Mouse (Mus musculus) embryonic facial prominence, embryonic 11.5 days (tissue): ENCODE results near the gene Mllt3. TPM values are rescaled to one million over a fixed set of nuclear protein-coding genes. Genes with fewer than 3 reads are reported as not detected.

Experiments used
- ATAC-seq: fragments of 200-750 bp; cut with Nextera tagmentation; replicated peaks from 2 replicates; pipeline ENCODE4 v1.8.0; 2017; ENCODE audit warnings: low read depth; ENCODE audit not compliant: insufficient number of reproducible peaks, low FRiP score, low TSS enrichment
- DNase-seq: peaks from one replicate; pipeline ENCODE4 v3.0.0-alpha.2; 2015; ENCODE audit warnings: low spot score
- H3K27ac ChIP-seq: fragments of 300-500 bp; sonication (generic); replicated peaks from 2 replicates; pipeline ENCODE4 v1.5.1; 2014; ENCODE audit warnings: mild to moderate bottlenecking, low read depth, low read length, control low read depth
- H3K27me3 ChIP-seq: fragments of 300-500 bp; sonication (generic); 2 replicates; pipeline ENCODE4 v1.6.1; 2014; ENCODE audit warnings: mild to moderate bottlenecking, low read length, moderate library complexity, mixed read lengths; ENCODE audit not compliant: control insufficient read depth, insufficient read depth
- H3K36me3 ChIP-seq: fragments of 300-500 bp; sonication (generic); replicated peaks from 2 replicates; pipeline ENCODE4 v1.6.1; 2014; ENCODE audit warnings: low read depth, mild to moderate bottlenecking, low read length, moderate library complexity, mixed read lengths; ENCODE audit not compliant: control insufficient read depth, insufficient read depth
- H3K4me1 ChIP-seq: fragments of 300-500 bp; sonication (generic); 2 replicates; pipeline ENCODE4 v1.6.1; 2014; ENCODE audit warnings: low read length, mixed read lengths; ENCODE audit not compliant: control insufficient read depth, insufficient read depth
- H3K4me2 ChIP-seq: fragments of 300-500 bp; sonication (generic); 2 replicates; pipeline ENCODE4 v1.6.1; 2014; ENCODE audit warnings: low read depth, mild to moderate bottlenecking, control low read depth, low read length, moderate library complexity
- H3K4me3 ChIP-seq: fragments of 300-500 bp; sonication (generic); 2 replicates; pipeline ENCODE4 v1.5.1; 2014; ENCODE audit warnings: low read depth, low read length, control low read depth
- H3K9ac ChIP-seq: fragments of 300-500 bp; sonication (generic); replicated peaks from 2 replicates; pipeline ENCODE4 v1.6.1; 2014; ENCODE audit warnings: mild to moderate bottlenecking, control low read depth, low read length
- H3K9me3 ChIP-seq: fragments of 300-500 bp; sonication (generic); replicated peaks from 2 replicates; pipeline ENCODE4 v1.6.1; 2016; ENCODE audit warnings: mild to moderate bottlenecking, low read length, inconsistent platforms, mixed read lengths; ENCODE audit not compliant: control insufficient read depth
- WGBS: fragments of 180-500 bp; shearing (Covaris S2); extraction: QIAGEN DNeasy Blood & Tissue Kit; methylation state at CpG from one replicate; pipeline ENCODE4 v1.1.7; 2014; 5-methylcytosine and 5-hydroxymethylcytosine counted together
- polyA plus RNA-seq: library from polyadenylated mRNA; unstranded; fragments of >200 nt; fragmentation: Nextera tagmentation; extraction: Ambion mirVana; gene quantifications from 2 replicates; pipeline ENCODE4 v1.2.1, GENCODE M21; 2014

Mllt3 gene
- polyA plus RNA-seq, 1 experiment from 2014 or later = 70.4 TPM

DNA sequence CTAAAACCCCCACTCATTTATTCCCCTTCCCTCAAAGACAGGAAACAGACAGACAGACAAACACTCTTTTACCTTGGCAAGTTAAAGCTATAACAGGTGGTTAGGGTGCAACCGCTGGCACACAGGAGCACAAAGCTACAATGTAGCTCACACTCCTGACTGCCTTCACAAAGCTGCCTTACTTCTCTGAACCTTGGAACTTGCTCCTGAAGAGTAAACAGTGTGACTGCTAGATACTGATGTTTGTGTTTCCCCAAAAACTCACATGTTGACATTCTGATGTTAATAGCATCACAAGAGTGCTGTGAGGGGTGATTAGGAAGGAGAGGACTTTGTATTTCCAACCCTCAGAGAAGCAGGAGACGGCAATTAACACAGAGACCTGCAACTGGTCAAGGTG, 151.6 kb downstream of the Mllt3 start:
- WGBS = 96% methylated on average over 2 of the region's 2 CpGs
- H3K4me1 ChIP-seq = no peaks in the 10 kb centered on the region

DNA sequence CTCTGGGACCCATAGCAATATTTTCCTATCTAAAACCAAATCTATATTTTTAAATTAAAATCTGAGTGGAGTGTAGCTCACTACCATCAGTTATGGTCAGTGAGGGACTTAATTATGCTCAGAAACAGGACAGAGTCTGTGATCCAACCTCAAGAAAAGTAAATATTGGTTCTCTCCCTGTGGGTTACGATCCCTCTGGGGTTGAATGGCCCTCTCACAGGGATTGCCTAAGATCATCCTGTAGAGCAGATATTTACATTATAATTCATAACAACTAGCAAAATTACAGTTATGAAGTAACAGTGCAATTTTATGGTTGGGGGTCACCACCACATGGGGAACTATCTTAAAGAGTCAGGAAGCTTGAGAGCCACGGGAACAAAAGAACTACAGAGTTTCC, 152.9 kb downstream of the Mllt3 start:
- Histone ChIP-seq H3K9ac (no peak overlapping the region), H3K27me3 (no peaks in the 10 kb centered on the region), H3K9me3 (no peaks in the 10 kb centered on the region), H3K27ac (no peak overlapping the region), H3K4me2 (no peak overlapping the region), H3K36me3 (no peaks in the 10 kb centered on the region), H3K4me3 (no peak overlapping the region), H3K4me1 (no peaks in the 10 kb centered on the region)
- ATAC-seq = no peak
- 80% methylated on average over 2 of the region's 2 CpGs for WGBS
- no peak for DNase-seq

More for the DNA sequence above, 151.6 kb downstream of the Mllt3 start:
- H3K9me3 ChIP-seq = no peaks in the 10 kb centered on the region
- no peaks in the 10 kb centered on the region for H3K36me3 ChIP-seq
- H3K27ac ChIP-seq = no peak overlapping the region
- DNase-seq (no peak), ATAC-seq (no peak)
- H3K27me3 ChIP-seq = no peaks in the 10 kb centered on the region
- no peak overlapping the region for H3K4me3 ChIP-seq
- no peak overlapping the region for H3K4me2 ChIP-seq
- no peak overlapping the region for H3K9ac ChIP-seq

DNA sequence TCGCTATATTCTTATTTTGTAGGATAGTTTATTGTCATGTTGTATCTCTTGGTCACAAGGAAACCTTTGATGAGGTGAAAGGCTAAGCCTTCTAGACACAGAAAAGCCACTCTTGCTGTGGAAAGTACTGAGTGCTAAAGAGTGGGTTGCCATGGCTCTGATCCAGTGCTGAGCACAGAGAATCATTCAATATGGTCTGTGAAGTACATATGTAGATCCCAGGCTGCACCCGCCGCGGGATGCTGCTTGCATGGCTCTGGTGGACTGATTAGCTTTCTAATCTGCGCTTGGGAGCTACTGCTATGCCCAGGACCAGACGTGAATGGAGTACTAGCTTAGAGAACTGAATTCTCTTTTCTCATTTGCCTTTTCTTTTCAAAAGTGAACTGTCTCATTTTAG, 154.5 kb downstream of the Mllt3 start:
- DNase-seq (no peak), ATAC-seq (no peak)
- no peak overlapping the region for H3K4me3 ChIP-seq
- H3K4me1 ChIP-seq = no peaks in the 10 kb centered on the region
- no peak overlapping the region for H3K4me2 ChIP-seq
- no peaks in the 10 kb centered on the region for H3K27me3 ChIP-seq
- H3K9me3 ChIP-seq = no peaks in the 10 kb centered on the region
- WGBS = 79% methylated on average over 6 of the region's 6 CpGs
- no peaks in the 10 kb centered on the region for H3K36me3 ChIP-seq
- H3K9ac ChIP-seq = no peak overlapping the region
- H3K27ac ChIP-seq = no peak overlapping the region

DNA sequence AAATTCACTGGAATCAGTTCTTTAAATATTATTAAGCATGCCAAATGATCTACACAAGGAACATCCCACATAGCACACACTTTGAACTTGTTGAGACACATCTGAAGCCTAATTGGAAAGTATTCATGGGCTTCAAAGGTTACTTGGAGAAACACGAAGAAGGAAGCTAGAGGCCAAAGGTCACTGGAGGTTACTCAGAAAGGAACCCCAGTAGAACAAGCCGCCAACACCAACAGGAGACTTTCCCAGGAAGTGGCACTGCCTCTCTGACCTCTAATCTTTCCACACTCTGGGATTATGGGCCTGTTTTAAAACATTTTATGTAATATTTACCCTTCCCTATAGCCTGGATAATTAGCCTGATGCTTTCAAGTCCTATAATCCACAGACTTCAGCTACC, 162.6 kb downstream of the Mllt3 start:
- Histone ChIP-seq H3K4me2 (no peak overlapping the region), H3K9ac (no peak overlapping the region), H3K27ac (no peak overlapping the region), H3K27me3 (no peaks in the 10 kb centered on the region), H3K4me1 (no peaks in the 10 kb centered on the region), H3K4me3 (no peak overlapping the region), H3K36me3 (no peaks in the 10 kb centered on the region), H3K9me3 (no peaks in the 10 kb centered on the region)
- WGBS = 22% methylated on average over 2 of the region's 2 CpGs
- DNase-seq = no peak
- no peak for ATAC-seq

GRCm38 (mm10) chr4:87866564-87866963, 166.6 kb downstream of the Mllt3 start:
- Histone ChIP-seq H3K4me1 (no peaks in the 10 kb centered on the region), H3K27me3 (no peaks in the 10 kb centered on the region), H3K36me3 (no peaks in the 10 kb centered on the region), H3K4me3 (no peak overlapping the region), H3K9ac (no peak overlapping the region), H3K4me2 (no peak overlapping the region), H3K9me3 (no peaks in the 10 kb centered on the region), H3K27ac (no peak overlapping the region)
- no peak for DNase-seq
- ATAC-seq = no peak
- 85% methylated on average over 3 of the region's 3 CpGs for WGBS

DNA sequence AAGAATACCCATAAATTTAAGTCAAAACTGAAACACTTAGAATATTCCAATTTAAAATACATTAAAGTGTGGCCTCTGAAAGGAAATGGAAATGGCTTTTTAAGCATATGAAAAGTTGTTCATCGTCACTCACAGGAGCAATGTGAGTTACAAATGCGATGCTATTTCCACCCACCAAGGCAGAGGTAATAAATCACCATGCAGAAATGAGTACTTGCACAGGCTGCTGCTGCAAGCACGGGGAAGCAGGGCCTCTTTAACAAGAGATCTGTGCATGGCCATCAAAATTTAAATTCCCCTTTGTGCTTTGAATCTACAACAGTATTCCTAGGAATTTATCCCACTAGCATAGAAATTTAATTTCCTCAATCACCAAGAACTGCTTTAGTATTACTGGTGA, 167.3 kb downstream of the Mllt3 start:
- WGBS = 82% methylated on average over 3 of the region's 3 CpGs
- H3K27me3 ChIP-seq = no peaks in the 10 kb centered on the region
- H3K9me3 ChIP-seq = no peaks in the 10 kb centered on the region
- no peak for DNase-seq
- ATAC-seq = no peak
- no peak overlapping the region for H3K9ac ChIP-seq
- no peaks in the 10 kb centered on the region for H3K36me3 ChIP-seq
- H3K27ac ChIP-seq = no peak overlapping the region
- no peaks in the 10 kb centered on the region for H3K4me1 ChIP-seq
- no peak overlapping the region for H3K4me2 ChIP-seq
- no peak overlapping the region for H3K4me3 ChIP-seq

- WGBS = 68% methylated on average over 3 of the region's 3 CpGs
- Histone ChIP-seq H3K4me1 (no peaks in the 10 kb centered on the region), H3K4me2 (no peak overlapping the region), H3K36me3 (no peaks in the 10 kb centered on the region), H3K9me3 (no peaks in the 10 kb centered on the region), H3K4me3 (no peak overlapping the region), H3K9ac (no peak overlapping the region), H3K27ac (no peak overlapping the region), H3K27me3 (no peaks in the 10 kb centered on the region)
- DNase-seq (no peak), ATAC-seq (no peak)
These were observed 168.1 kb downstream of the Mllt3 start for GRCm38 (mm10) chr4:87865041-87865440.

- ATAC-seq (no peak), DNase-seq (no peak)
- WGBS = 93% methylated on average over 5 of the region's 5 CpGs
- Histone ChIP-seq H3K4me1 (no peaks in the 10 kb centered on the region), H3K36me3 (no peaks in the 10 kb centered on the region), H3K9ac (no peak overlapping the region), H3K9me3 (no peaks in the 10 kb centered on the region), H3K4me3 (no peak overlapping the region), H3K27ac (no peak overlapping the region), H3K4me2 (no peak overlapping the region), H3K27me3 (no peaks in the 10 kb centered on the region)
These were observed 170.0 kb downstream of the Mllt3 start for GRCm38 (mm10) chr4:87863212-87863611.
